Mouse (Mus musculus) macrophage (primary cell): ENCODE results near the gene Cd5. TPM values are rescaled to one million over a fixed set of nuclear protein-coding genes. Genes with fewer than 3 reads are reported as not detected.

Experiments used
- H3K27ac ChIP-seq: fragments of 350-480 bp; formaldehyde crosslinking; 2 replicates; pipeline ENCODE4 v1.9.0; 2021
- H3K36me3 ChIP-seq: fragments of 350-480 bp; formaldehyde crosslinking; 2 replicates; pipeline ENCODE4 v1.9.0; 2021; ENCODE audit errors: inconsistent target
- H3K4me3 ChIP-seq: fragments of 350-480 bp; formaldehyde crosslinking; 2 replicates; pipeline ENCODE4 v1.9.0; 2021; ENCODE audit errors: inconsistent target
- H3K79me2 ChIP-seq: fragments of 350-480 bp; formaldehyde crosslinking; 2 replicates; pipeline ENCODE4 v1.9.0; 2021; ENCODE audit errors: inconsistent target
- WGBS: methylation state at CpG from one replicate; pipeline ENCODE4 v1.1.7; 2026; ENCODE audit warnings: inconsistent platforms; ENCODE audit not compliant: missing documents; 5-methylcytosine and 5-hydroxymethylcytosine counted together
- polyA plus RNA-seq: library from polyadenylated mRNA; stranded (reverse); fragments of 250-400 nt; gene quantifications from 3 replicates; pipeline ENCODE4 v1.2.4, GENCODE M21; 2018; ENCODE audit warnings: inconsistent platforms

The Cd5 gene
- polyA plus RNA-seq, 1 experiment from 2014 or later, result 0.42 TPM

GRCm38 (mm10) chr19:10747718-10748117 lies 8.9 kb upstream of the Cd5 start:
- H3K79me2 ChIP-seq, result no peaks in the 10 kb centered on the region
- H3K36me3 ChIP-seq, result no peaks in the 10 kb centered on the region
- WGBS, result 91% methylated on average over 6 of the region's 6 CpGs
- no peak overlapping the region for H3K27ac ChIP-seq
- no peak overlapping the region for H3K4me3 ChIP-seq

- Histone ChIP-seq H3K79me2 (no peaks in the 10 kb centered on the region), H3K36me3 (no peaks in the 10 kb centered on the region), H3K4me3 (no peak overlapping the region), H3K27ac (no peak overlapping the region)
- WGBS, result 88% methylated on average over 7 of the region's 7 CpGs
These were observed 8.4 kb upstream of the Cd5 start for GRCm38 (mm10) chr19:10747182-10747581.

- Histone ChIP-seq H3K36me3 (no peaks in the 10 kb centered on the region), H3K79me2 (no peaks in the 10 kb centered on the region), H3K27ac (no peak overlapping the region), H3K4me3 (no peak overlapping the region)
- 49% methylated on average over 3 of the region's 3 CpGs for whole genome bisulfite sequencing
These were observed 3.8 kb upstream of the Cd5 start for GRCm38 (mm10) chr19:10742565-10742964.

GRCm38 (mm10) chr19:10742145-10742544 lies 3.3 kb upstream of the Cd5 start:
- H3K27ac ChIP-seq, result no peak overlapping the region
- no peak overlapping the region for H3K4me3 ChIP-seq
- no peaks in the 10 kb centered on the region for H3K36me3 ChIP-seq
- H3K79me2 ChIP-seq, result no peaks in the 10 kb centered on the region
- WGBS, result 83% methylated on average over 6 of the region's 6 CpGs

- Histone ChIP-seq H3K79me2 (no peaks in the 10 kb centered on the region), H3K4me3 (no peak overlapping the region), H3K27ac (no peak overlapping the region), H3K36me3 (no peaks in the 10 kb centered on the region)
- 37% methylated on average over 11 of the region's 11 CpGs for WGBS
These were observed 2.0 kb upstream of the Cd5 start for GRCm38 (mm10) chr19:10740641-10741440.

GRCm38 (mm10) chr19:10739916-10740315 lies 1.1 kb upstream of the Cd5 start:
- no peak overlapping the region for H3K27ac ChIP-seq
- WGBS, result 100% methylated on average over 4 of the region's 4 CpGs

GRCm38 (mm10) chr19:10738038-10738437 lies 764 bp downstream of the Cd5 start:
- H3K79me2 ChIP-seq, result no peaks in the 10 kb centered on the region
- no peaks in the 10 kb centered on the region for H3K36me3 ChIP-seq
- no peak overlapping the region for H3K27ac ChIP-seq
- WGBS, result 96% methylated on average over 6 of the region's 6 CpGs
- no peak overlapping the region for H3K4me3 ChIP-seq

More at GRCm38 (mm10) chr19:10739916-10740315, 1.1 kb upstream of the Cd5 start:
- Histone ChIP-seq H3K79me2 (no peaks in the 10 kb centered on the region), H3K4me3 (no peak overlapping the region), H3K36me3 (no peaks in the 10 kb centered on the region)

GRCm38 (mm10) chr19:10735861-10736260 lies 2.9 kb downstream of the Cd5 start:
- H3K4me3 ChIP-seq, result no peak overlapping the region
- 96% methylated on average over 7 of the region's 7 CpGs for WGBS
- H3K27ac ChIP-seq, result no peak overlapping the region
- H3K79me2 ChIP-seq, result no peaks in the 10 kb centered on the region
- H3K36me3 ChIP-seq, result no peaks in the 10 kb centered on the region

GRCm38 (mm10) chr19:10735061-10735460 lies 3.7 kb downstream of the Cd5 start:
- 92% methylated on average over 3 of the region's 3 CpGs for WGBS
- Histone ChIP-seq H3K36me3 (no peaks in the 10 kb centered on the region), H3K79me2 (no peaks in the 10 kb centered on the region), H3K27ac (no peak overlapping the region), H3K4me3 (no peak overlapping the region)

- H3K79me2 ChIP-seq, result no peaks in the 10 kb centered on the region
- H3K4me3 ChIP-seq, result no peak overlapping the region
- 90% methylated on average over 7 of the region's 7 CpGs for WGBS
- H3K36me3 ChIP-seq, result no peaks in the 10 kb centered on the region
- H3K27ac ChIP-seq, result no peak overlapping the region
These were observed 4.2 kb downstream of the Cd5 start for GRCm38 (mm10) chr19:10734554-10734953.

- no peaks in the 10 kb centered on the region for H3K36me3 ChIP-seq
- WGBS, result 95% methylated on average over 10 of the region's 10 CpGs
- H3K79me2 ChIP-seq, result no peaks in the 10 kb centered on the region
- no peak overlapping the region for H3K4me3 ChIP-seq
- H3K27ac ChIP-seq, result no peak overlapping the region
These were observed 5.2 kb downstream of the Cd5 start for GRCm38 (mm10) chr19:10733501-10734127.

- H3K4me3 ChIP-seq, result no peak overlapping the region
- no peaks in the 10 kb centered on the region for H3K36me3 ChIP-seq
- H3K27ac ChIP-seq, result no peak overlapping the region
- no peaks in the 10 kb centered on the region for H3K79me2 ChIP-seq
- WGBS, result 98% methylated on average over 7 of the region's 7 CpGs
These were observed 6.1 kb downstream of the Cd5 start for GRCm38 (mm10) chr19:10732741-10733140.

GRCm38 (mm10) chr19:10731975-10732374 lies 6.8 kb downstream of the Cd5 start:
- H3K4me3 ChIP-seq, result no peak overlapping the region
- H3K36me3 ChIP-seq, result no peaks in the 10 kb centered on the region
- H3K79me2 ChIP-seq, result no peaks in the 10 kb centered on the region
- no peak overlapping the region for H3K27ac ChIP-seq
- WGBS, result 98% methylated on average over 7 of the region's 7 CpGs

- H3K36me3 ChIP-seq, result no peaks in the 10 kb centered on the region
- H3K4me3 ChIP-seq, result no peak overlapping the region
- 100% methylated on average over 5 of the region's 5 CpGs for WGBS
These were observed 8.3 kb downstream of the Cd5 start for GRCm38 (mm10) chr19:10730469-10730868.

GRCm38 (mm10) chr19:10729889-10730288 lies 8.9 kb downstream of the Cd5 start:
- Histone ChIP-seq H3K79me2 (no peaks in the 10 kb centered on the region), H3K27ac (no peak overlapping the region), H3K36me3 (no peaks in the 10 kb centered on the region), H3K4me3 (no peak overlapping the region)
- WGBS, result 82% methylated on average over 10 of the region's 10 CpGs

More at GRCm38 (mm10) chr19:10730469-10730868, 8.3 kb downstream of the Cd5 start:
- Histone ChIP-seq H3K79me2 (no peaks in the 10 kb centered on the region), H3K27ac (no peak overlapping the region)
